Mouse (Mus musculus) neural tube, embryonic 14.5 days (tissue): ENCODE data around the gene Mafb. TPM values are rescaled to one million over a fixed set of nuclear protein-coding genes. Genes with fewer than 3 reads are reported as not detected.

ENCODE experiments used
- ATAC-seq: fragments of 200-750 bp; cut with Nextera tagmentation; 2 replicates; pipeline ENCODE4 v1.8.0; 2017; ENCODE audit warnings: low read depth, mild to moderate bottlenecking, moderate TSS enrichment, moderate library complexity
- H3K27ac ChIP-seq: fragments of 300-500 bp; sonication (generic); 2 replicates; pipeline ENCODE4 v1.5.1; 2014; ENCODE audit warnings: low read depth, mild to moderate bottlenecking, control low read depth, low read length, moderate library complexity, mixed read lengths
- H3K27me3 ChIP-seq: fragments of 300-500 bp; sonication (generic); 2 replicates; pipeline ENCODE4 v1.6.1; 2014; ENCODE audit warnings: low read length; ENCODE audit not compliant: control insufficient read depth, insufficient read depth
- H3K36me3 ChIP-seq: fragments of 300-500 bp; sonication (generic); 2 replicates; pipeline ENCODE4 v1.6.1; 2014; ENCODE audit warnings: low read length, mixed read lengths; ENCODE audit not compliant: control insufficient read depth, insufficient read depth
- H3K4me1 ChIP-seq: fragments of 300-500 bp; sonication (generic); 2 replicates; pipeline ENCODE4 v1.6.1; 2014; ENCODE audit warnings: low read length; ENCODE audit not compliant: control insufficient read depth, insufficient read depth
- H3K4me2 ChIP-seq: fragments of 300-500 bp; sonication (generic); 2 replicates; pipeline ENCODE4 v1.6.1; 2014; ENCODE audit warnings: mild to moderate bottlenecking, low read depth, low read length, control low read depth
- H3K4me3 ChIP-seq: fragments of 300-500 bp; sonication (generic); 2 replicates; pipeline ENCODE4 v1.5.1; 2014; ENCODE audit warnings: low read depth, low read length, control low read depth, mixed read lengths
- H3K9ac ChIP-seq: fragments of 300-500 bp; sonication (generic); replicated peaks from 2 replicates; pipeline ENCODE4 v1.6.1; 2014; ENCODE audit warnings: low read depth, mild to moderate bottlenecking, control low read depth, low read length, mixed read lengths
- H3K9me3 ChIP-seq: fragments of 300-500 bp; sonication (generic); 2 replicates; pipeline ENCODE4 v1.6.1; 2016; ENCODE audit warnings: low read length; ENCODE audit not compliant: control insufficient read depth
- WGBS: fragments of 180-500 bp; shearing (Covaris S2); extraction: QIAGEN DNeasy Blood & Tissue Kit; methylation state at CpG from one replicate; pipeline ENCODE4 v1.1.7; 2014; 5-methylcytosine and 5-hydroxymethylcytosine counted together
- polyA plus RNA-seq: library from polyadenylated mRNA; unstranded; fragments of >200 nt; fragmentation: Nextera tagmentation; extraction: Ambion mirVana; gene quantifications from 2 replicates; pipeline ENCODE4 v1.2.1, GENCODE M21; 2014

Mafb gene
- polyA plus RNA-seq, 1 experiment from 2014 or later, result 16.7 TPM

GRCm38 (mm10) chr2:160340121-160340520 is 26.7 kb downstream of the Mafb start:
- Histone ChIP-seq H3K36me3 (no peaks in the 10 kb centered on the region), H3K4me3 (no peak overlapping the region), H3K4me1 (no peaks in the 10 kb centered on the region), H3K9me3 (no peaks in the 10 kb centered on the region), H3K4me2 (no peak overlapping the region), H3K9ac (no peak overlapping the region), H3K27ac (no peak overlapping the region), H3K27me3 (no peaks in the 10 kb centered on the region)
- ATAC-seq, result no peak
- WGBS, result 75% methylated on average over 4 of the region's 4 CpGs

- Histone ChIP-seq H3K4me1 (no peaks in the 10 kb centered on the region), H3K27ac (no peak overlapping the region), H3K27me3 (no peaks in the 10 kb centered on the region), H3K4me2 (no peak overlapping the region), H3K9me3 (no peaks in the 10 kb centered on the region), H3K4me3 (no peak overlapping the region), H3K36me3 (no peaks in the 10 kb centered on the region), H3K9ac (no peak overlapping the region)
- no peak for ATAC-seq
- 94% methylated on average over 5 of the region's 5 CpGs for WGBS
These were observed 27.3 kb downstream of the Mafb start for GRCm38 (mm10) chr2:160339595-160339994.

DNA sequence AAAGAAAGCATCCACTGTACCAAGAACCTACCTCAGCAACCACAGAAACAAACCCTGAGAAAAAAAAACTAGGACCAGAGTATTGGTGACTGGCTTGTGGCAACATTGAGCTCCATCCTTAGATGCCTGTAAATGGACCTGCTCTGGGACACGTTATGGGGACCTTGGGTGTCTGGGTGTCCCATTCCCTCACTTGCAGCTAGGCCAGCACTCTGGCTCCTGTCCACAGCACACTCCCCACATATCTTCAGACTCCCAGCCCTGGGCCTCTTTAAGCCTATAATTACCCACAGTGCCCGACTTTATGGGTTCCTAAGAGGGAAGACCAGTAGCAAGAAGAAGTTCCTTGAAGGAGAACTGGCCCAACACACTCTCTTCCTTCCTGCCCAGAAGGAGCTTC is 30.8 kb downstream of the Mafb start:
- Histone ChIP-seq H3K9ac (no peak overlapping the region), H3K4me3 (no peak overlapping the region), H3K36me3 (no peaks in the 10 kb centered on the region), H3K27me3 (no peaks in the 10 kb centered on the region), H3K27ac (no peak overlapping the region), H3K9me3 (no peaks in the 10 kb centered on the region), H3K4me1 (no peaks in the 10 kb centered on the region), H3K4me2 (no peak overlapping the region)
- 71% methylated on average over 2 of the region's 2 CpGs for WGBS
- no peak for ATAC-seq

DNA sequence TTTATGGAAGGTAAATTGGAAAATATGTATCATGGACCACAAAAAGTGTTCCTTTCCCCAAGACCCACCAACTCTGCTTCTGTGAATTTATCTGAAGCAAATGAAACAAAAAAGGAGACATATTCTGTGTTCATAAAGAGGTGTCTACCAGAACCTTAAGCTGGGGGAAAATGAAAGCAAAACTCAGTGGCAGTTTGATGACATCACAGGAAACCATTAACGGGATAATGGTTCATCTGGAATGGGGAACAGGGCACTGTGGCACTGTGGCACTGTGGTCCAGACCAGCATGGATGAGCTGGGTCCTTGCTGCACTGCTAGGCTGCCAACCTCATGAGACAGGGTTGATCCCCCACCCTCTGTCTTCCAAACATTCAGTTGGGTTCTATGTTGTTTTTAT is 31.8 kb downstream of the Mafb start:
- WGBS, result 74% methylated on average over 1 of the region's 1 CpGs
- Histone ChIP-seq H3K4me1 (no peaks in the 10 kb centered on the region), H3K9me3 (no peaks in the 10 kb centered on the region)

GRCm38 (mm10) chr2:160334111-160334661 is 32.7 kb downstream of the Mafb start, which contains the start of gene Gm826:
Gm826 (minus strand) TSS chr2:160334162.
- no peak within 1 kb of the TSS for H3K4me3 ChIP-seq
- no peak within 1 kb of the TSS for H3K9ac ChIP-seq
- no peaks in the 10 kb centered on the region for H3K9me3 ChIP-seq
- no peak within 1 kb of the TSS for H3K27ac ChIP-seq
- ATAC-seq, result no peak
- H3K4me2 ChIP-seq, result no peak within 1 kb of the TSS
- no peaks in the 10 kb centered on the region for H3K4me1 ChIP-seq
- no peaks in the 10 kb centered on the region for H3K36me3 ChIP-seq
- WGBS, result 32% methylated on average over 4 of the region's 4 CpGs
- no peaks in the 10 kb centered on the region for H3K27me3 ChIP-seq

More for the DNA sequence above, 31.8 kb downstream of the Mafb start:
- Histone ChIP-seq H3K36me3 (no peaks in the 10 kb centered on the region), H3K27ac (no peak overlapping the region), H3K27me3 (no peaks in the 10 kb centered on the region), H3K4me3 (no peak overlapping the region), H3K9ac (no peak overlapping the region), H3K4me2 (no peak overlapping the region)
- ATAC-seq, result no peak

- ATAC-seq, result no peak
- Histone ChIP-seq H3K36me3 (no peaks in the 10 kb centered on the region), H3K27ac (no peak overlapping the region), H3K9me3 (no peaks in the 10 kb centered on the region), H3K27me3 (no peaks in the 10 kb centered on the region), H3K4me2 (no peak overlapping the region), H3K4me3 (no peak overlapping the region), H3K4me1 (no peaks in the 10 kb centered on the region), H3K9ac (no peak overlapping the region)
- WGBS, result 85% methylated on average over 12 of the region's 12 CpGs
These were observed 34.1 kb downstream of the Mafb start for GRCm38 (mm10) chr2:160332516-160333325.

GRCm38 (mm10) chr2:160328886-160329285 is 38.0 kb downstream of the Mafb start:
- ATAC-seq, result no peak
- no peak overlapping the region for H3K4me3 ChIP-seq
- H3K4me1 ChIP-seq, result no peaks in the 10 kb centered on the region
- H3K27ac ChIP-seq, result no peak overlapping the region
- no peaks in the 10 kb centered on the region for H3K9me3 ChIP-seq
- H3K27me3 ChIP-seq, result no peaks in the 10 kb centered on the region
- no peak overlapping the region for H3K4me2 ChIP-seq
- H3K36me3 ChIP-seq, result no peaks in the 10 kb centered on the region
- WGBS, result 42% methylated on average over 9 of the region's 9 CpGs
- no peak overlapping the region for H3K9ac ChIP-seq

DNA sequence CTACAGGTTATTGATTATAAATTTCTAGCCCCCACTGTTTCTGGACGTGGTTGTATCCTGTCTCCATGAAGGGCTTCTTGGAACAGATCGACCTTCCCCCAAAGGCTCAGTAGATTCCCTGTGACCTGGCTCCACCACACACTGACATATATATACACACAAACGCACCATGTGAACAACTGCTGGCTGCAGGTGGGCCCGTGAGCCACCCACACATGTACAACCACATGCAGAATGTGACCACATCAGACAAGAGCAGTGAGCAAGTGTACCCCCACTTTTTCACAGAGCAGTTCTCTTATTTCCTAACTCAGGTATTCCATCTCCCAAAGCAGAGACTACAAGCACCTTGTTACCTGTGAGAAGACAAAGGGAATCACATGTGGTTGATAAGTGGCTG is 39.1 kb downstream of the Mafb start:
- no peak for ATAC-seq
- Histone ChIP-seq H3K27me3 (no peaks in the 10 kb centered on the region), H3K9me3 (no peaks in the 10 kb centered on the region), H3K4me2 (no peak overlapping the region), H3K36me3 (no peaks in the 10 kb centered on the region), H3K4me1 (no peaks in the 10 kb centered on the region), H3K9ac (no peak overlapping the region), H3K4me3 (no peak overlapping the region), H3K27ac (no peak overlapping the region)
- whole genome bisulfite sequencing, result 90% methylated on average over 4 of the region's 4 CpGs

GRCm38 (mm10) chr2:160327167-160327566 is 39.7 kb downstream of the Mafb start:
- Histone ChIP-seq H3K9me3 (no peaks in the 10 kb centered on the region), H3K27me3 (no peaks in the 10 kb centered on the region), H3K9ac (no peak overlapping the region), H3K27ac (no peak overlapping the region), H3K36me3 (no peaks in the 10 kb centered on the region), H3K4me2 (no peak overlapping the region), H3K4me3 (no peak overlapping the region), H3K4me1 (no peaks in the 10 kb centered on the region)
- no peak for ATAC-seq
- 60% methylated on average over 4 of the region's 4 CpGs for WGBS
